Mouse (Mus musculus) heart, postnatal 36 days (tissue): ENCODE measurements around the gene Gm4214. TPM values are rescaled to one million over a fixed set of nuclear protein-coding genes. Genes with fewer than 3 reads are reported as not detected.
"Not testable (repeated sequence)": the region's sequence is repeated elsewhere in the genome, so short reads cannot be mapped to it uniquely, and the experiment has no call there.

Experiments
- DNase-seq, 2 experiments: peaks; one replicate each; pipeline ENCODE4 v3.0.0; 2021 to 2022
- intact Hi-C: fragments of 180-260 bp; cut with DNase I; formaldehyde crosslinking; loops from one replicate; pipeline ENCODE4 v1.15.1; 2025
- total RNA-seq, 2 experiments: library from RNA; stranded (reverse); gene quantifications; 2 replicates each; pipeline ENCODE4 v1.2.3; 2021

Gene Gm4214
- total RNA-seq = not detected

GRCm38 (mm10) chr7:22984573-22984972 is at the start of gene Gm4214:
Gene Gm4214 (minus strand): TSS chr7:22984673.
- DNase-seq, intact Hi-C loops: not testable (repeated sequence)

GRCm38 (mm10) chr7:23019823-23020222 is 35.4 kb upstream of the Gm4214 start, which contains the start of gene Gm4216:
Gene Gm4216 (minus strand): TSS chr7:23019923.
- DNase-seq, intact Hi-C loops: not testable (repeated sequence)

Other genes with a start within 250 kb of the Gm4214 start
- not detected for gene Vmn1r157, start 223.0 kb downstream of the Gm4214 start, total RNA-seq
- gene Vmn1r158, start 193.9 kb downstream of the Gm4214 start, total RNA-seq = not detected
- not detected for gene Vmn1r159, start 141.1 kb downstream of the Gm4214 start, total RNA-seq
- not detected for gene Vmn1r160, start 113.4 kb downstream of the Gm4214 start, total RNA-seq
- gene Gm4216, start 35.2 kb upstream of the Gm4214 start, total RNA-seq = not detected
- not detected for gene Vmn1r163, start 70.9 kb upstream of the Gm4214 start, total RNA-seq
- not detected for gene Gm8720, start 82.8 kb upstream of the Gm4214 start, total RNA-seq
- not detected for gene Gm10662, start 159.8 kb upstream of the Gm4214 start, total RNA-seq
- gene Vmn1r165, start 232.7 kb upstream of the Gm4214 start, total RNA-seq = not detected